Mouse (Mus musculus): Measurements from ENCODE around the gene Sept4. TPM values are rescaled to one million over a fixed set of nuclear protein-coding genes. Genes with fewer than 3 reads are reported as not detected.

The Sept4 gene
- polyA plus RNA-seq, 1 experiment = 1.4 TPM

DNA sequence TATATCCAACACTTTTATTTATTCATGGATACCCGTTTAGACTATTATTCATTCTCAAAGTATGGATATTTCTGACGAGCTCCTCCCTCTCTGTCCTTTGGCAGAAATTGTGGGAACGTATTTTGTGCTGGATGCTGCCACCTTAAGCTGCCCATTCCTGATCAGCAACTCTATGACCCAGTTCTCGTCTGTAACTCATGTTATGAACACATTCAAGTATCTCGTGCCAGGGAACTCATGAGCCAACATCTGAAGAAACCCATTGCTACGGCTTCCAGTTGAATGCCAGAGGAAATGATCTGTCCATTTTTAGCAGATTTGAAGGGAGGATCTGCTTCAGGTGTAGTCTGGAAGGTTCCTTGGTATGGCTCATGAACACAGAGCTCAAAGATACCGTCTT lies 45.3 kb downstream of the Sept4 start:
- no peak for TF ChIP-seq GATA1 (IDR thresholded peaks at IDR 0.05; ENCODE audit: low read length)

DNA sequence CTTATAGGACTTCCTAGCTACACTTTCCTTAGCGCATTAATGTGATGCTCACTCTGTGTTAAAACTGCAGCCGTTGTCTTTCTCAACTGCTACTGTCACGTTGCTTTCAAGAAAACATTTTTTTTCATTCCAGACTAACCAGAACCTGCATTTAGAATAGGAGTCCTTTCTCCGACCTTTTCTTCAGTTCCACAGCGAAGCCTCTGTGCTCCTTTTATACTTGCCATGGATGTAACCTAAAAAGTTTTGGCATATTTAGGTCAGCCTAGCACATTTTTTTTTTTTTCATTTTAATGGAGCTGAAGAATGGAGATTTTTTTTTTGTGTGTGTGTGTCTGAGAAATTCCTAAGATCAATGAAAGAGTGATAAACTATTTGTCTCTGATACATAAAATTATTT lies 46.8 kb downstream of the Sept4 start:
- no peak for TF ChIP-seq GATA1 (IDR thresholded peaks at IDR 0.05; ENCODE audit: low read length)

DNA sequence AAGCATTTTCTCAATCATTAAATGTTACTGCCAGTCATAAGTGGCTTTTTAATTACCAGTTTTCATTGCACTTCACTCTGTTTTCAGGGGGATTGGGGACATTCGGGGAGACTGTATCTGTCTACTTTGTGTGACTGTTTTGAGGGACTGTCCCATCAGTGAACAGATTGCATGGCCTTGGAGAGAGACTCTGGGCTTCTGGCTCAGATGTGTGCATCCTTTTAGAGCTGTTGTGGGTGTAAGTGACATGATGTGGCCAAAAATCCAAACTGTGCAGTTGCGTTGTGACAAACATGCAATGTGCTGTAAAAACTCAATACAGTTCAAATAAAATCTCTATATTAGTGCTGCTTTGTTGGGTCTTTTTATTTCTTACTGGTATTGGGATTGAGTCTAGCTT lies 47.2 kb downstream of the Sept4 start:
- TF ChIP-seq GATA1 (IDR thresholded peaks at IDR 0.05; ENCODE audit: low read length) = no peak

DNA sequence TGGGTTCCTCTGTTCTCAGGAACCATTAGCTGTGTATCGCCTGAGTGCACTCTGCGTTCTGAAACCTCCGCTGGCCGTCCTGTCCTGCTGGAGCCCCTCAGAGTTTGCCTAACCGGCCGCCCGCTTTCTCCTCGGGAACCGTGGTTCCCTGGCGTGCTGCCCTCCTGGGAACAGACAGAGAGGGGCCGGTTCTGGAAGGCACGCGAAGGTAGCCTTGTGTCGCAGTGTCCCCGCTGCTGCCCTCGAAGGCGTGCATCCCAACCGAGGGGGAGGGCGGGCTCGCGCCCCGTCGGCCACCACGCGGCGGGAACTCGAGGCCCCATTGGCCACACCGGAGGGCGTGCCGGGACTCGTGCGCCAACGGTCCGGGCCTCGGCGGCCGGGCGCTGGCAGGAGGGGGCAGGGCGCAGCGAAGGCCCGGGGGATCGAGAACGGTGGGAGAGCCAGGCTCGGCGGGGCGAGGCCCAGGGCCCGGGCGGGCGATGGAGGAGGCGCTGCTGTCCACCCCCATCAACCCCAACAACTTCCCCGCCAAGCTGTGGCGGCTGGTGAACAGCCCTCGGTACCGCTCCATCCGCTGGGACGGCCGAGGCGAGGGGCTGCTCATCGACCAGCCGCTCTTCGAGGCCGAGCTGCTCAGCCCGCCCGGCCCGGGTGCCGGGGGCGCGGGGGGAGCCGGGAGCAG lies 48.2 kb downstream of the Sept4 start, which contains the start of gene Hsf5:
Hsf5 (plus strand) TSS at position 375 of the 685 bp plus-strand sequence.
- TF ChIP-seq GATA1 (IDR thresholded peaks at IDR 0.05; ENCODE audit: low read length) = no peak

DNA sequence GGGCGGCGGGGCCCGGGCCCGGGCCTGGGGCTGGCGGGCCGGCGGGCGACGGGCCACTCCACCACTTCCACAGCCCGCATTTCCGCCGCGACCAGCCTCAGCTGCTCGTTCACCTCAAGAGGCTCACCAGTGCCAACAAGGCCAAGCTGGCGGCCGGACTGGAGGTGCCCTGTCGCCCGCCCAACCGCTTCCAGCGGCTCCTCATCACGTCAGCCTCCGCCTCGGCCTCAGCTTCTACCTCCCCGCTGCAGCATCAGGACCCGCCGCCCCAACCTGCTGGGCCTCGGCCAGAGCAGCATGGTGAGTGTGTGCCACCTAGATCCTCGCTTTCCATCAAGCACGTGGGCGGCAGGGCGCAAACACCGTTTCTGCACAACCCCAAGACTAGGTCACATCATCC lies 48.9 kb downstream of the Sept4 start:
- no peak for TF ChIP-seq GATA1 (IDR thresholded peaks at IDR 0.05; ENCODE audit: low read length)

DNA sequence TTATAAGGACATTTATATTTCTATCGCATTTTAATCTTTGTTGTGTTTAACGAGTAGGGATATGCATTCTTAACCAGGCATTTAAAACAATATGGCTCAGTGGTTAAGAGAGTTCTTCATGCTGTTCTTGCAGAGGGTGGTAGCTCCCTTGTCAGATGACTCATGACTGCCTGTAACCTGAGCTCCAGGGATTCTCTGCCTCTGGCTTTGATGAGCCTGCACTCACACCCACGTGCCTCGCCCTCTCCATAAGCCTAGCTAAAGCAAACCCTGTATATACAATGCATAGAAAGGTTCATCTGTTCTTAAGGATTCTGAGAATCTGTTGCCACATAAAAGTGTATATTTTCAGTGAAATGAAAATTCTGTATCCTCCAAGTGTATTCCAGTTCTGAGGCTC lies 54.5 kb downstream of the Sept4 start:
- TF ChIP-seq GATA1 (IDR thresholded peaks at IDR 0.05; ENCODE audit: low read length) = no peak

DNA sequence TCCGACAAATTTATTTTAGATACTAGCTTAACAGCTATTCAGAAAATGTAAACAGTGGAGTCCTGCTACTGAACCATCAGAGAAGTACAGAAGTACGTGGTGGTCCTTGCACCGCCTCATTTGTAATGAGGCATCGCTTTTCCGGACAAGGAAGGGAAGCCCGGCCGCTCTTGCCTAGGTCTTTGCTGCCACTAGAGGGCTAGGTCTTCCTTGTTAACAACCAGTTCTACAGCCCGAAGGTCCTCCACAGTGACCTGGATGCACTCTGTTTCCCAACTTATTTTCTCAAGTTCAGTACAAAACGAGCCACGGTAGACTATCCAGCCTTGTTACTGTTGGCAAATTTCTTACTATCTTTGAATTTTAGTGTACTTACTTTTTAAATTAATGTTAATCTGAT lies 61.2 kb downstream of the Sept4 start:
- no peak for TF ChIP-seq GATA1 (IDR thresholded peaks at IDR 0.05; ENCODE audit: low read length)

DNA sequence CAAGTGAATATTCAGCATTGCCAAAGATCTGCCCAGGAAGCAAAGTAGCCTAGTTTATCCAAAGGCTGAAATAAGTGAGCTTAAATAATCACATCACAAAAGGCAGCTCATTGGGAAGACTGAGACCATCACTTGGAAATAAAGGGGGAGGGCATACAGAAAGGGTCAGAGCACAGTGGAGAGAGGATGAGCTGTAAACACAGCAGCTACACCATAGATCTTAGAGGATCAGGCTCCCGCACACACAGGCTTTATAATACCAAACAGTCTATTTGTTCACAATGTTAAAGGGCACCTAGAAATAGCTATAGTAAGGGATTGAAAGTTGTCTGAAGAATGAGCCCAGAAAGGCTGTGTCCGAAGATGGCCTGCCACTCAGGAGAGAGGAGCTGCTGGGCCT lies 70.1 kb downstream of the Sept4 start:
- no peak for TF ChIP-seq GATA1 (IDR thresholded peaks at IDR 0.05; ENCODE audit: low read length)

DNA sequence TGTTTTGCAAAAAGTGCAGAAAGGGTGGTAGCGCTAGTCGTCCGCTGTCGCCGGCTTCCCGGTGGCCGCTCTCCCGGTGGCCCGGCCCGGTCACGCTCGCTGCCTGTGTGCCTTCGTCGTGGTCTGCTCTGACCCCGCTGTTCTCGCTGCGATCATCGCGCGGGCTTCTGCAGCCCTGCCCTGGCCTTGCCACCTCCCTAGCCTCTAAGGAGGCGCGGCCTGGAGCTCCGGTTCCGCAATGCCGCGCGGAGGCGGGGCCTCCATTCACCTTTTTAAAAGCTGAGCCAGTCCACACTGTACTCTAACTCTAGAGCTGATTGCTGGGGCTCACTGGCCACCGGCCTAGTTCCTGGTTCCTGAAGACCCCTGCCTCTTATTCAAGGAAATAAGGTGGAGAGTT lies 70.5 kb downstream of the Sept4 start:
- TF ChIP-seq GATA1 (IDR thresholded peaks at IDR 0.05; ENCODE audit: low read length) = no peak

Other genes with a start within 250 kb of the Sept4 start
- gene Ppm1e, start 209.9 kb upstream of the Sept4 start, polyA plus RNA-seq (2012) = not detected in 2 replicates
- gene Rad51c, start 163.9 kb upstream of the Sept4 start, polyA plus RNA-seq (2012) = 0.78 and 1.1 TPM in 2 replicates
- gene Tex14, start 163.8 kb upstream of the Sept4 start, polyA plus RNA-seq (2012) = not detected in 2 replicates
- not detected in 2 replicates for gene Gm11492, start 2.2 kb upstream of the Sept4 start, polyA plus RNA-seq (2012)
- gene Mtmr4, start 23.3 kb downstream of the Sept4 start, polyA plus RNA-seq (2012) = 12.5 and 13.3 TPM in 2 replicates
- 0.01 and 0.02 TPM in 2 replicates for gene Hsf5, start 48.3 kb downstream of the Sept4 start, polyA plus RNA-seq (2012)
- gene Rnf43, start 93.8 kb downstream of the Sept4 start, polyA plus RNA-seq (2012) = 0.91 and 1.3 TPM in 2 replicates
- 7.4 and 10.8 TPM in 2 replicates for gene Supt4a, start 168.6 kb downstream of the Sept4 start, polyA plus RNA-seq (2012)
- 3.7 and 4.4 TPM in 2 replicates for gene Tspoap1, start 191.6 kb downstream of the Sept4 start, polyA plus RNA-seq (2012)
- 0.21 TPM in 1 of 2 replicates, not detected in the other for gene Mpo, start 224.7 kb downstream of the Sept4 start, polyA plus RNA-seq (2012)